Mouse (Mus musculus): ENCODE results near the gene Gtpbp3. TPM values are rescaled to one million over a fixed set of nuclear protein-coding genes. Genes with fewer than 3 reads are reported as not detected.

Gene Gtpbp3
- 9.2 TPM for polyA plus RNA-seq (2017; shearing (Covaris generic))

DNA sequence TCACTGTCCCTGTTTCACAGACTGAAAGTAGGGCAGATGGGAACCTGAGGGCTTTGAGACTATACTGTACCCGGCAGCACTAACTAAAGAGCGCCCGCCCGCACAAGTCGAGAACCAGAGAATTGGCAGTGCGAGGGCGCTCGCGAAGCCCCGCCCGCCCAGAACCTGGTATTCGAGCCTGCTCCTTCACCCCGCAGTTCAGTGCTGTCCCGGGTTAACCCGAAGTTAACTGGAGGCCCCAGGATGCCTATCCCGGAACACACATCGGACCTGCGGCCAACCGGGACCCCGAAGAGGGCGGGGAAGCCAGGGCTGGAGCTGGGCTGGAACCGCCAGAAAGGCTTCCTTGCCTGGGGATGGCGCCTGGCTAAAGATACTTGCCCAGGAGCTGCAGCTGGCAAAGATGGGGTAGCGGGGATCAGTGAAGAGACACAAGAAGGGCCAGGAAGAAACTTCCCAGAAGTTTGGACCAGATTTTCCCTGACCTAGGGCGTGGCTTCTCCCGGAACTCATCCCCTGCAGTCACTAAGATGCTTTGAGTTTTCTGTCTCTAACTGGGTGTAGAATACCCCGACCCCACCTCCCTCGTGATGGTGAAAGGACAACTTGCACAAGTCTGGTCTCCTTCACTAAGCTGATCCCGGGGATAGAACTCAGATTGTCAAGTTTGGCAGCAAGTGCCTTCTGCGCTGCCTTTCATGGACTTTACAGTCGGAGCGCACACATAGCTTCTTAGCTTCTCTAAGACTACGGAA, at the start of gene Gtpbp3:
Gene Gtpbp3, plus strand, starts transcription at position 413 of the 755 bp plus-strand sequence.

GRCm38 (mm10) chr8:71463188-71464033, 24.5 kb upstream of the Gtpbp3 start, which contains the start of gene Abhd8:
Gene Abhd8 (minus strand): TSS chr8:71463655.

GRCm38 (mm10) chr8:71464513-71465500, 23.1 kb upstream of the Gtpbp3 start, which contains the start of gene Mrpl34:
Gene Mrpl34 (plus strand): TSS chr8:71464959.

DNA sequence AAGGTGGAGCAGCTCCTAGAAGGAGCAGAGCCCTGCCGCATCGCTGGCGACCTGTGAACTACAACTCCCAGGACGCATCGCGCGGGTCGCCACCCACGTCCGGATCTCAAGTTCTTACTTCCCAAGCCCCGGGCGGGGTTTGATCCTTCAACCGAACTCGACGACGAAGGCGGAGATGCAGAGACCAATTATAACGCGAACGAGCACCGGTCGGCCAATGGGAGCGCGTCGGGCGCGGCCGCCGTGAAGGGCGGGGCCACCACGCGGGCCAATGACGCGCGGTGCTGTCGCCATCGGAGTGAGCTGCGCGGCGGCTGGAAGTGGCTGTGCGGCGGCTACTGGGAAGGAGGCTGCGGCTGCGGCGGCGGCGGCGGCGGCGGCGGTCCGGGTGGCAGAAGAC, 19.0 kb upstream of the Gtpbp3 start, which contains the start of gene Dda1:
Gene Dda1, plus strand, starts transcription at position 284 of the 400 bp plus-strand sequence.

DNA sequence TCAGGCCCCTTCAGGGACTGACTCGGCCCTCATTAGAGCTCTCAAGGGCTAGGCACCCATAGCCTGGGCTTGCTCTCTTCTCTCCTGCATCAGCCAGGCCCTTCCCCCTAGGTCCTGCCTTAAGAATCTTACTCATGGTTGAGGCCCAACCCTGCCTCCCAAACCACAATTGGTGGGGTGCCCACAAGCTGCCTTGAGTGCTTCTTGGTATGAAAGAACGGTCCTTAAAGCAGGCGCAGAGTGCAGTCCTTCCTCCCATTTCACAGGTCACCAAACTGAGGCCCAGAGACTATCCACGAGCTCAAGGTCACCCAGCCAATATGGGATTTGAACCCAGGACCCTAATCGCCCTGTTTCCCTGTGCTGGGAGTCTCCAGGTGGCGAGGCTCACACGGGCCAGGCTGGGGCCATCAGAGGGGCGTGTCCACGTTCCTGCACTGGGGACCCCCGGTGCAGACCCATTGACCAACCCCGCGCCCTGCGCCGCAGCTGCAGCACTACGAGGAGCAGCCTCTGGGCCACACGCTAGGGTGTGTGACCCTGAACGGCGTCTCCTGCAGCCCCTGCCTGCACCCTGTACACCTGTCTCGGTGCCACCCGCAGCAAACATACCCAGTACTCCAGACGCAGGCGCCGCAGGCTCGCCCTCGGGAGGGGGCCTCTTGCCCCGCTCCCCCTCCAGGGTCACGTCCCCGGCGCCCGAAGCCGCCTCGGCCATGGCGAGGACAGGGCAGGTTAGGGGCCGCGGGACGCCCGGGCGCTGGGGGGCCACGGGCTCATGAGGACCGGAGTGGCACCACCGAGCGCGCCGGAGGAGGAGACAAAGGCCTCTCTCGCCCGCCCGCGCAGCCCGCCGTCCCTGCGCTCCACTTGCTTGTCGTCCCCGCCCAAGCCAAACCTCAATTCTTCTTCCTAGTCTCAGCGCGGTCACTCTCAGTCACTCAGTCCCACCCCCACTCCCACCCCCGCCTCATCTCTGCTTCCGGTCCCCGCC, 2.5 kb upstream of the Gtpbp3 start, which contains the start of gene Ano8:
Gene Ano8, minus strand, starts transcription at position 822 of the 994 bp plus-strand sequence.

DNA sequence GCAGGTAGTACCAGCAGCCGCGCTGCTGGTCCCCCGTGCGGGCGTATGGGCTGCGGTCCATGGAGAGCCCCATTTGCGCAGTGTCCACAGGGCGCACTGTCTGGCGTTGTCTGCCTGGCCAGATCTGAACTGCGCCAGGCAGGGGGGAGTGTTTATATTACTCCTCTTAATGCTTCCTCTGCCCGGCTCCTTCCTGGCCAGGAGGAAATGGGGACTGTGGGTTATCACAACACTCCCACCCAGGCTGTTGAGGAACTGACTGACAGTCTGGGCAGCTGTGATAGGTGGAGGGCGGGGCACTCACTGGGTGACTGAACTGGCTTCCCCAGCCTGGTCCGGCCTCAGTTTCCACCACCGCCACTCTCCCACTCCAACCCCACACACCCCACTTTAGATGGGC, 23.7 kb downstream of the Gtpbp3 start, which contains the start of gene Plvap:
Gene Plvap, minus strand, starts transcription at position 109 of the 400 bp plus-strand sequence.

GRCm38 (mm10) chr8:71525226-71526050, 37.5 kb downstream of the Gtpbp3 start, which contains the start of gene Ccdc194:
Gene Ccdc194 (minus strand): TSS chr8:71525711.

DNA sequence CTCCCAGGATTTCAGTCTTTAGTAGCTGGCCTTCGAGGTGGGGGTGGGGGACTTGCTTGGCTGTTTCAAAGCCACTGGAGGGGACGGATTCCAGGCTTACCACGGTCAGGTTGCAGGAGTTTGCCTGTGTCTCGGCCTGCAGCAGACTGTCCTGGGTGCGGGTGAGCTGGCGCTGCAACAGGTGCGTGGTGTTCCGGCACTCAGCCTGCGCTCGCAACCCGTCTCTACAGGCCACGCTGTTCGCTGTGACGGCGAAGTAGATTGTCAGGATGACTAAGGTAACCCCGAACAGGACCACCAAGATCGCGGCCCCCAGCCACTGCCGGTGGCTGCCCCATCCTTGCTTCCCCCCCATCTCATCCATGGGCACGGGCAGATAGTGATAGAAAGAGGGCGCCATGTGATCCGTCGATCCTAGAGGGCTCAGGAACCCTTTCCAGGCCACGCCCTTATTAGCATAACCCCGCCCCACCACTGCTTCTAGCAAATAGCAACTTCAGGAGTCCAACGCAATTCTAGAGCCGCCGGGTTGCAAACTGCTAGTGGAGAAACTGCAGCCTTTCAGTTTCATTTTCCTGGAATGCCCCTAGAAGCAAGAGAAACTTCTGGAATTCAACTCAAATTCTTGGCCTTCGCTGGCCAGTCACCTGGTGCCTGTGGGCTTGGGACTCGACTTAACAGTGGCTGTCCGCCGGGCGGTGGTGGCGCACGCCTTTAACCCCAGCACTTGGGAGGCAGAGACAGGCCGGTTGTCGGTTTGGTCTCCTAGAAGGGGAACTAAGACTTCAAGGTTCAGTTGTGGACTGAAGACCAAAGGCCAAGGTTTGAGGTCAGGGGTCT, 49.3 kb downstream of the Gtpbp3 start, which contains the start of gene Bst2:
Gene Bst2, minus strand, starts transcription at position 429 of the 840 bp plus-strand sequence.

GRCm38 (mm10) chr8:71542632-71543343, 54.9 kb downstream of the Gtpbp3 start, which contains the start of gene Mvb12a:
Gene Mvb12a (plus strand): TSS chr8:71542922.

Other genes with a start within 250 kb of the Gtpbp3 start
- gene Myo9b, start 215.4 kb upstream of the Gtpbp3 start, polyA plus RNA-seq (2017; shearing (Covaris generic)) = 39.0 TPM
- 31.0 TPM for gene Haus8, start 215.2 kb upstream of the Gtpbp3 start, polyA plus RNA-seq (2017; shearing (Covaris generic))
- gene Use1, start 121.3 kb upstream of the Gtpbp3 start, polyA plus RNA-seq (2017; shearing (Covaris generic)) = 154 TPM
- 7.2 TPM for gene Ocel1, start 116.8 kb upstream of the Gtpbp3 start, polyA plus RNA-seq (2017; shearing (Covaris generic))
- 0.55 TPM for gene Nr2f6, start 106.1 kb upstream of the Gtpbp3 start, polyA plus RNA-seq (2017; shearing (Covaris generic))
- 0.29 TPM for gene Ushbp1, start 92.3 kb upstream of the Gtpbp3 start, polyA plus RNA-seq (2017; shearing (Covaris generic))
- gene Babam1, start 91.2 kb upstream of the Gtpbp3 start, polyA plus RNA-seq (2017; shearing (Covaris generic)) = 120 TPM
- gene Ankle1, start 82.1 kb upstream of the Gtpbp3 start, polyA plus RNA-seq (2017; shearing (Covaris generic)) = 2.2 TPM
- gene Abhd8, start 24.4 kb upstream of the Gtpbp3 start, polyA plus RNA-seq (2017; shearing (Covaris generic)) = 153 TPM
- gene Mrpl34, start 23.1 kb upstream of the Gtpbp3 start, polyA plus RNA-seq (2017; shearing (Covaris generic)) = 91.6 TPM
- gene Dda1, start 18.9 kb upstream of the Gtpbp3 start, polyA plus RNA-seq (2017; shearing (Covaris generic)) = 76.6 TPM
- gene Ano8, start 2.1 kb upstream of the Gtpbp3 start, polyA plus RNA-seq (2017; shearing (Covaris generic)) = 0.28 TPM
- gene Plvap, start 23.6 kb downstream of the Gtpbp3 start, polyA plus RNA-seq (2017; shearing (Covaris generic)) = not detected
- gene Ccdc194, start 37.6 kb downstream of the Gtpbp3 start, polyA plus RNA-seq (2017; shearing (Covaris generic)) = not detected
- gene Bst2, start 49.4 kb downstream of the Gtpbp3 start, polyA plus RNA-seq (2017; shearing (Covaris generic)) = 140 TPM
- gene Mvb12a, start 54.8 kb downstream of the Gtpbp3 start, polyA plus RNA-seq (2017; shearing (Covaris generic)) = 95.4 TPM
- not detected for gene Tmem221, start 70.8 kb downstream of the Gtpbp3 start, polyA plus RNA-seq (2017; shearing (Covaris generic))
- 0.21 TPM for gene Nxnl1, start 78.5 kb downstream of the Gtpbp3 start, polyA plus RNA-seq (2017; shearing (Covaris generic))
- gene Slc27a1, start 80.8 kb downstream of the Gtpbp3 start, polyA plus RNA-seq (2017; shearing (Covaris generic)) = 22.7 TPM
- 28.9 TPM for gene Pgls, start 104.1 kb downstream of the Gtpbp3 start, polyA plus RNA-seq (2017; shearing (Covaris generic))
- gene Fam129c, start 109.5 kb downstream of the Gtpbp3 start, polyA plus RNA-seq (2017; shearing (Covaris generic)) = 5.8 TPM
- 4.0 TPM for gene Colgalt1, start 122.9 kb downstream of the Gtpbp3 start, polyA plus RNA-seq (2017; shearing (Covaris generic))
- gene Unc13a, start 183.7 kb downstream of the Gtpbp3 start, polyA plus RNA-seq (2017; shearing (Covaris generic)) = 0.55 TPM
- gene Jak3, start 188.2 kb downstream of the Gtpbp3 start, polyA plus RNA-seq (2017; shearing (Covaris generic)) = 200 TPM
- gene Insl3, start 201.1 kb downstream of the Gtpbp3 start, polyA plus RNA-seq (2017; shearing (Covaris generic)) = 28.0 TPM
- 8.0 TPM for gene B3gnt3, start 213.7 kb downstream of the Gtpbp3 start, polyA plus RNA-seq (2017; shearing (Covaris generic))
- gene Fcho1, start 237.6 kb downstream of the Gtpbp3 start, polyA plus RNA-seq (2017; shearing (Covaris generic)) = 283 TPM

Data from inflammation-experienced regulatory T-cells, adult 16 weeks (primary cell).